Mouse (Mus musculus): ENCODE data around the gene Onecut1.

Onecut1 gene

GRCm38 (mm10) chr9:74861561-74861980 lies at the start of gene Onecut1:
Gene Onecut1, plus strand, starts transcription at chr9:74861921.
- no peak for DNase-seq

GRCm38 (mm10) chr9:74819736-74820511 lies 41.8 kb upstream of the Onecut1 start:
- DNase-seq: no peak

- no peak for DNase-seq
Measured at GRCm38 (mm10) chr9:74825102-74825501, 36.6 kb upstream of the Onecut1 start.

- no peak for DNase-seq
Measured at GRCm38 (mm10) chr9:74829206-74829605, 32.5 kb upstream of the Onecut1 start.

- DNase-seq: no peak
Measured at GRCm38 (mm10) chr9:74842890-74843289, 18.8 kb upstream of the Onecut1 start.

GRCm38 (mm10) chr9:74846867-74847830 lies 14.6 kb upstream of the Onecut1 start:
- no peak for DNase-seq

- DNase-seq: no peak
Measured at GRCm38 (mm10) chr9:74848411-74849194, 13.1 kb upstream of the Onecut1 start.

GRCm38 (mm10) chr9:74849195-74849978 lies 12.3 kb upstream of the Onecut1 start:
- DNase-seq: no peak

GRCm38 (mm10) chr9:74849979-74850780 lies 11.5 kb upstream of the Onecut1 start:
- DNase-seq: no peak

- no peak for DNase-seq
Measured at GRCm38 (mm10) chr9:74850781-74851145, 11.0 kb upstream of the Onecut1 start.

GRCm38 (mm10) chr9:74851601-74852000 lies 10.1 kb upstream of the Onecut1 start:
- no peak for DNase-seq

- no peak for DNase-seq
Measured at GRCm38 (mm10) chr9:74852361-74852760, 9.4 kb upstream of the Onecut1 start.

GRCm38 (mm10) chr9:74853191-74854072 lies 8.3 kb upstream of the Onecut1 start:
- DNase-seq: no peak

GRCm38 (mm10) chr9:74854073-74854591 lies 7.6 kb upstream of the Onecut1 start:
- no peak for DNase-seq

GRCm38 (mm10) chr9:74855446-74855845 lies 6.3 kb upstream of the Onecut1 start:
- DNase-seq: no peak

- DNase-seq: no peak
Measured at GRCm38 (mm10) chr9:74856578-74857507, 4.9 kb upstream of the Onecut1 start.

- DNase-seq: no peak
Measured at GRCm38 (mm10) chr9:74857508-74857840, 4.2 kb upstream of the Onecut1 start.

- no peak for DNase-seq
Measured at GRCm38 (mm10) chr9:74858111-74858510, 3.6 kb upstream of the Onecut1 start.

- no peak for DNase-seq
Measured at GRCm38 (mm10) chr9:74860461-74860860, 1.3 kb upstream of the Onecut1 start.
